Mouse (Mus musculus) midbrain, embryonic 15.5 days (tissue): ENCODE measurements at regions not wholly inside any gene's neighbourhood (a gene's known extent, or its start where the extent isn't known, plus 50 kb on each side); places are given as distances from the start of the nearest gene placed in this dataset.

ENCODE experiments used
- ATAC-seq: fragments of 200-750 bp; cut with Nextera tagmentation; replicated peaks from 2 replicates; pipeline ENCODE4 v1.8.0; 2017; ENCODE audit warnings: moderate TSS enrichment
- H3K27ac ChIP-seq: fragments of 300-500 bp; sonication (generic); 2 replicates; pipeline ENCODE4 v1.5.1; 2015; ENCODE audit warnings: mild to moderate bottlenecking, inconsistent platforms
- H3K27me3 ChIP-seq: fragments of 300-500 bp; sonication (generic); replicated peaks from 2 replicates; pipeline ENCODE4 v1.6.1; 2015; ENCODE audit warnings: inconsistent platforms
- H3K36me3 ChIP-seq: fragments of 300-500 bp; sonication (generic); replicated peaks from 2 replicates; pipeline ENCODE4 v1.6.1; 2015; ENCODE audit warnings: inconsistent platforms
- H3K4me1 ChIP-seq: fragments of 300-500 bp; sonication (generic); 2 replicates; pipeline ENCODE4 v1.6.1; 2015; ENCODE audit warnings: inconsistent platforms
- H3K4me2 ChIP-seq: fragments of 300-500 bp; sonication (generic); 2 replicates; pipeline ENCODE4 v1.6.1; 2015; ENCODE audit warnings: inconsistent platforms, mild to moderate bottlenecking, moderate library complexity
- H3K4me3 ChIP-seq: fragments of 300-500 bp; sonication (generic); 2 replicates; pipeline ENCODE4 v1.5.1; 2015; ENCODE audit warnings: mild to moderate bottlenecking, inconsistent platforms
- H3K9ac ChIP-seq: fragments of 300-500 bp; sonication (generic); 2 replicates; pipeline ENCODE4 v1.6.1; 2015; ENCODE audit warnings: mild to moderate bottlenecking, inconsistent platforms
- H3K9me3 ChIP-seq: fragments of 300-500 bp; sonication (generic); 2 replicates; pipeline ENCODE4 v1.6.1; 2016; ENCODE audit warnings: inconsistent platforms
- WGBS: fragments of 180-500 bp; shearing (Covaris S2); methylation state at CpG from one replicate; pipeline ENCODE4 v1.1.7; 2015; ENCODE audit warnings: mixed read lengths; 5-methylcytosine and 5-hydroxymethylcytosine counted together

DNA sequence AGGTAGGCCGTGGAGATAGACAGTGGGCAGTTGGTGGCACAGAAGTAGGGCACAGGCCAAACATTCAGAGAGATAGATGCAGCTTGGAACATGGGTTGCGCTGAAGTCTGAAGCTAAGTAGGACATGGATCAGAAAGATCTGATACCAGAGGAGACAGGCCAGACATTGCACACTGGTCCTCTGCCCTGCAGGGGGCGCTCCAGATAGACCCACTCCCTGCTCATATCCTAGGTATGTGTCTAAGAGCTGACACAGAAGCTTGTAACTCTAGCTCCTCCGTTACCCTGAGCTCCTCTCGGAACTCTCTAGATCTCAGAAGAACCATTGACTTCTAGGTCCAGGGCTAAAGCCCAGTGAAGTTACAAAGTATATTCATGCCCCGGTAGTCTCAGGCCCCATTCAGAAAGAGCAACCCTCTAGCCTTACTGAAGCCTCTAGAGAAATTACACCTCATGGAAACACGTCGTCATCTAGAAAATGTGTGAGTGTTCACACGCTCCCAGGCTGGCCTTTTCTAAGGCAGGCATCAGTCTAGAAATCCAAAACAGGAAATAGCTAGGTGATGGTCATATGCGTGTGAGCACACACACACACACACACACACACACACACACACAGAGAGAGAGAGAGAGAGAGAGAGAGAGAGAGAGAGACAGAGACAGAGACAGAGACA, 87.8 kb upstream of the Tank start:
- H3K9me3 ChIP-seq: no peaks in the 10 kb centered on the region
- H3K9ac ChIP-seq: no peak overlapping the region
- ATAC-seq: no peak
- H3K4me2 ChIP-seq: no peak overlapping the region
- no peaks in the 10 kb centered on the region for H3K27me3 ChIP-seq
- no peak overlapping the region for H3K27ac ChIP-seq
- no peak overlapping the region for H3K4me3 ChIP-seq
- WGBS: 90% methylated on average over 10 of the region's 10 CpGs
- no peaks in the 10 kb centered on the region for H3K4me1 ChIP-seq
- H3K36me3 ChIP-seq: no peaks in the 10 kb centered on the region

DNA sequence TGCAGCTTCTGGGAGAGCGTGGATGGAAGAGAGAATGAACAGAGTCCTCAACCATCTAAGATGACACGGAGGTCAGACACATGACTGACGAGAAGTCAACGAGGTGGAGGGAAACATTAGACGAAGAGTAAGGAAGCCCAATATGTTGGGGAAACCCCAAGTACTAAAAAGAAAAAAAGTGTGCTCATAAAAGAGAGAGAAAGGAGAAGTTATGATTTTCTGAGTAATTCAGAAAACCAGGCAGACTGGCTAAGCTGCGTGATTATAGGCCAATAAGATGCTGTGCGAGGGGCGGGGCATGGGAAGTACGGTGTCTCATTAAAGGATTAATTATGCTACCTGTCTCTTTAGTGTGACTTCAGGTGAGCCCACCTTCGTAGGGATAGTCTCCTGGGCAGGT, 88.6 kb upstream of the Tank start:
- H3K27me3 ChIP-seq: no peaks in the 10 kb centered on the region
- no peaks in the 10 kb centered on the region for H3K36me3 ChIP-seq
- no peaks in the 10 kb centered on the region for H3K9me3 ChIP-seq
- no peak overlapping the region for H3K4me2 ChIP-seq
- 93% methylated on average over 10 of the region's 10 CpGs for WGBS
- no peak for ATAC-seq
- no peak overlapping the region for H3K4me3 ChIP-seq
- H3K4me1 ChIP-seq: no peaks in the 10 kb centered on the region
- no peak overlapping the region for H3K9ac ChIP-seq
- no peak overlapping the region for H3K27ac ChIP-seq

DNA sequence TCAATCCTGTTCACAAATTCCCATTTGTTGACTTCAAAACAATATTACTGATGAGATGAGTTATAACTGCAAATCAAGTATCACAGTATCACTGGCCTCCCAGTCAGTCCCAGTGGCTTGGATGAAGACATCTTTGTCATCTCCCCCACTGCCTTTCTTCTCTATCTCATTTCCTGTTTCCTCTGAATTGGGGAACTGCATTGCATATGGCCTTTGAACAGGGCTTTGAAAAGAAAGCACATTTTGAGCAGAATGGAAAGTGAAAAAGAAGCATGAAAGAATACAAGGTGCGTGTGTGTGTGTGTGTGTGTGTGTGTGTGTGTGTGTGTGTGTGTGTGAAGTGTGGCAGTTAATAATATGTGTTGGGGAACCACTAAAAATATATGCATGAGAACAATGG, 94.6 kb upstream of the Tank start:
- Histone ChIP-seq H3K27me3 (no peaks in the 10 kb centered on the region), H3K4me1 (no peaks in the 10 kb centered on the region), H3K36me3 (no peaks in the 10 kb centered on the region), H3K4me2 (no peak overlapping the region), H3K9me3 (no peaks in the 10 kb centered on the region), H3K4me3 (no peak overlapping the region), H3K9ac (no peak overlapping the region), H3K27ac (no peak overlapping the region)
- 41% methylated on average over 1 of the region's 1 CpGs for WGBS
- ATAC-seq: no peak

DNA sequence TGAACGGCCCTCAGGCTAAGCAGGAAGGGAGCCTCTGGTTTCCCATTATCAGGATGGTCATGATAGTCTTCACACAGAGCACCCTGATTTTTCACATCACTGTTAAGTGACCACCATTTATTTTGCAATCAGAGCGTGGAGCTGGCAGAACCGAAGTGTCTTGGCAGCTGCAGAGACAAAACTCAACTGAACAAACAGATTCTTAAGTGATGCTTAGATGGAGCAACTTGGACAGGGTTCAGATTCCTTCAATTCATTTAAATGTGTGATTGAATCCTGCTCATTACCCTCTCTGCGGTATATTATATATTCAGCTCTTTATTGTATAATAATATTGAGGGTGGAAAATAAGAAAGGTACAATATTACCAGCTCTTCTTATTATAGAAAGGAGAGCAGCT, 101.7 kb upstream of the Tank start:
- WGBS: 92% methylated on average over 4 of the region's 4 CpGs
- H3K9me3 ChIP-seq: no peaks in the 10 kb centered on the region
- H3K9ac ChIP-seq: no peak overlapping the region
- H3K27ac ChIP-seq: no peak overlapping the region
- H3K4me2 ChIP-seq: no peak overlapping the region
- ATAC-seq: no peak
- H3K36me3 ChIP-seq: no peaks in the 10 kb centered on the region
- H3K4me1 ChIP-seq: no peaks in the 10 kb centered on the region
- no peaks in the 10 kb centered on the region for H3K27me3 ChIP-seq
- H3K4me3 ChIP-seq: no peak overlapping the region

DNA sequence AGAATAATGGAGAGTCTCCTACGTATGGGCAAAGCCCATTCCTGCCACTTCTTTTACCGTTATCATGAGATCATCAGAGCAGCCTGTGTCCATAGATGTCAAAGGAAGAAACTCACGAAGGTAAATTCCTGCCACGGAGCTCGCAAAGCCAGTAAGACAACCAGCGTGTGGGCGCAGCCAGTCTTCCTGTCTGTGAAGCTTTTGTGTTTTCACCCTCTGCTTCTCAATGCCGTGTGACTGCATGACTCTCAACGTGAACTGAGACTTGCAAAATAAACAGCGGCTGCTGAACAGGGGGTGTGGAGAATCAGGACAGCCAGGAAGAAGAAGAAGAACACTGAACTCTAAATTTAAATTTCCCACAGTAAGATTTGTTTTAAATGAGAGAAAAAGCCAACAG, 103.8 kb upstream of the Tank start:
- no peaks in the 10 kb centered on the region for H3K4me1 ChIP-seq
- ATAC-seq: no peak
- H3K4me3 ChIP-seq: no peak overlapping the region
- 62% methylated on average over 10 of the region's 10 CpGs for WGBS
- no peak overlapping the region for H3K27ac ChIP-seq
- no peak overlapping the region for H3K9ac ChIP-seq
- H3K4me2 ChIP-seq: no peak overlapping the region
- H3K27me3 ChIP-seq: no peaks in the 10 kb centered on the region
- no peaks in the 10 kb centered on the region for H3K36me3 ChIP-seq
- H3K9me3 ChIP-seq: no peaks in the 10 kb centered on the region

DNA sequence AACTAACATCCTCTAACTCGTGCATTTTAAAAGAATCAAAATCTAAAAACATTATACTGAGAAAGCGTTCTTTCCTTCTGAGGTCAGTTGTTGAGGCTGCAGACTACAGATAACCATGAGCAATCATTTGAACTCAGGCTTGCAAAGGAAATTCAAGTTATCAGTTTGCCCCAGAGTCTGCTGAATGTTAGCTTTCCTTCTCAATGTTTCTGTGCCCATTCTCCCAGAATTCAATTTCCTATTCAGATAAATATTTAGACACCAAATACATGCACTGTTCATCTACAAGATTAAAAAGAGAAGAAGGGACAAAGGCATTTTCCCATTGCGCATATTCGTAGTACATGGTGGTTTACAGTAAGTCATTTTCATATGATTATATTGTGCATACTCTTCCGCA, 107.9 kb upstream of the Tank start:
- WGBS: 90% methylated on average over 5 of the region's 5 CpGs
- H3K27ac ChIP-seq: no peak overlapping the region
- no peak for ATAC-seq
- no peak overlapping the region for H3K4me3 ChIP-seq
- no peaks in the 10 kb centered on the region for H3K27me3 ChIP-seq
- H3K36me3 ChIP-seq: no peaks in the 10 kb centered on the region
- H3K9ac ChIP-seq: no peak overlapping the region
- H3K9me3 ChIP-seq: no peaks in the 10 kb centered on the region
- H3K4me1 ChIP-seq: no peaks in the 10 kb centered on the region
- no peak overlapping the region for H3K4me2 ChIP-seq

DNA sequence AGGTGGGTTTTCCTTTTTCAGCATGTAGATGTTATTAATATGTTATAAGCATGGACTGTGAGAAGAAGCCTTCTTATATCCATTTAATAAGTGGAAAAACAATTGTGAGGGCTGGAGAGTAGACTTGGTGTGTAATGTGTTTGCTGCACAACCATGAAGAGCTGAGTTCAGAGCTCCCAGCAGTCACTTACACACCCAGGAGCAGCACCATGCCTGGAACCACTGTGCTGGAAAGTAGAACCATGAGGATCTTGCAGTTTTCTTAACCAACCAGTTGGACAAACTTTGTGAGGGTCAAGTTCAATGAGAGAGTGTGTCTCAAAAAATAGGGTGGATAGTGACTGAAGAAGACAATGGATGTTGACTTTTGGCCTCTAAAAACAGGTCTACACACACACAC, 108.3 kb upstream of the Tank start:
- H3K4me2 ChIP-seq: no peak overlapping the region
- no peak overlapping the region for H3K9ac ChIP-seq
- no peaks in the 10 kb centered on the region for H3K36me3 ChIP-seq
- H3K4me1 ChIP-seq: no peaks in the 10 kb centered on the region
- no peak for ATAC-seq
- H3K9me3 ChIP-seq: no peaks in the 10 kb centered on the region
- no peak overlapping the region for H3K4me3 ChIP-seq
- no peaks in the 10 kb centered on the region for H3K27me3 ChIP-seq
- H3K27ac ChIP-seq: no peak overlapping the region

DNA sequence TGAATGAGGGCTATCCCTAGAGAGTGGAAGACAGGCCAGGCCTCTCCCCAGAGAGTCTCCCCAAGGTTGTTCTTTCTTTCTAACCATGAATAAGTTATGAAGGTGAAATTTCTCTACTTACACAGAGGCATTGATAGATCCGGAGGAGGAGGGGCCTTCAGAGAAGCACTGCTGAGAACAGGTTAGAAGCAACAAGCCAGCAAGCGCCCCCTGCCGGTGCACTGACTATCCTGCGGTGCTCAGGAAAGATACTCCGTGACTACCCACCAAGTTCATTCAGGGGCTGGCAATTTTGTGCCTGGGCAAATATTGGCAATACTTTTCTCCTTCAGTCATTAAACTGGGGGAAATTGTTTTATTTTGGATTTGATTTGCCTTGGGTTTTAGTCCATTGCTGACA, 122.5 kb upstream of the Tank start:
- H3K27me3 ChIP-seq: no peaks in the 10 kb centered on the region
- peaks cover 4% of the 10 kb centered on the region; the same call in 1 of the 2 replicates for H3K4me1 ChIP-seq
- no peak overlapping the region for H3K4me2 ChIP-seq
- no peak overlapping the region for H3K9ac ChIP-seq
- no peaks in the 10 kb centered on the region for H3K9me3 ChIP-seq
- no peak overlapping the region for H3K27ac ChIP-seq
- no peak for ATAC-seq
- H3K4me3 ChIP-seq: no peak overlapping the region
- H3K36me3 ChIP-seq: no peaks in the 10 kb centered on the region
- WGBS: 27% methylated on average over 5 of the region's 5 CpGs

DNA sequence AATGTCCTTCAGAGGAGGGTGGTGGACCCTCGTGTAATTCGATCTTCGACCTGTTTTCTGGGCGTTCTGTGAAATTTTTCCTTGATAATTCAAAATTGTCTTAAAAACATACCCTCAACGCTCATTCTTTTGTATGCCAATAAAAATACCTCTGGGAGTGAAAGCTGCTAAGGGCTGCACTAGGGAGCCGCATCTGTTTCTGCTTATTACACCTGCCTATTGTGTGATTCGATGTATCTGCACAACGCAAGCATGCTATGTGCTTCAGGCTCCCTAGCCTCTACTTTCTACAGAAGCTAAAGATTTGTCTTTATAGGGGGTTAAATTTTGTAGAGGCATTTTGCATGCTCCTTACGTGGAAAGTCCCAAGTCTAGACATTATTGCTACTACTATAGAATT, 123.7 kb upstream of the Tank start:
- H3K27ac ChIP-seq: no peak overlapping the region
- no peaks in the 10 kb centered on the region for H3K36me3 ChIP-seq
- peak overlapping the region; percentile 52 for H3K4me2 ChIP-seq
- no peaks in the 10 kb centered on the region for H3K27me3 ChIP-seq
- no peak overlapping the region for H3K9ac ChIP-seq
- 29% methylated on average over 9 of the region's 9 CpGs for WGBS
- no peaks in the 10 kb centered on the region for H3K9me3 ChIP-seq
- H3K4me1 ChIP-seq: peaks cover 4% of the 10 kb centered on the region; the same call in 1 of the 2 replicates
- ATAC-seq: peak; percentile 64
- no peak overlapping the region for H3K4me3 ChIP-seq

DNA sequence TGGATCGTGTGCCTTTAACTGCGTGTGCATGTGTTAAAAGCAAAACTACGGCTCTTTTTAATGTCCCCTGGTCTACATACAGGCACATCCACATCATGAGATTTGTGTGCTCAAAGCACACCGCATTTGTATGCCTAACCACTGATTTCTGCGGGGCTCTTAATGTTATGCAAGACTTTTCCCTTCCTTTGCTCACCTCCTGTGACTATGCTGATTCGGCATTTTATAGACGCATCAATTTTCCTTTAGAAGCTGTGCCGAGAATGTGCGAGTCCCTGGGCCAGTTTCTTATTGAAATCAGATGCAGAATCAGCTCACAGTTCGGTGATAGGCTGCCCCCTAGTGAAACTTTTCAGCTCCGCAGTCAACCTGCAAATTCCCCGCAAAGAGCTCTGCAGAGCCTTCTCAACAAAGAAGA, 124.1 kb upstream of the Tank start:
- Histone ChIP-seq H3K4me1 (peaks cover 4% of the 10 kb centered on the region; the same call in 1 of the 2 replicates), H3K27me3 (no peaks in the 10 kb centered on the region), H3K27ac (peak overlapping the region; percentile 49; the same call in 1 of the 2 replicates), H3K4me3 (peak overlapping the region; percentile 31), H3K4me2 (peak overlapping the region; percentile 52), H3K9me3 (no peaks in the 10 kb centered on the region), H3K36me3 (no peaks in the 10 kb centered on the region), H3K9ac (peak overlapping the region; percentile 24; the same call in 1 of the 2 replicates)
- 4% methylated on average over 12 of the region's 12 CpGs for WGBS
- ATAC-seq: peak; percentile 91

DNA sequence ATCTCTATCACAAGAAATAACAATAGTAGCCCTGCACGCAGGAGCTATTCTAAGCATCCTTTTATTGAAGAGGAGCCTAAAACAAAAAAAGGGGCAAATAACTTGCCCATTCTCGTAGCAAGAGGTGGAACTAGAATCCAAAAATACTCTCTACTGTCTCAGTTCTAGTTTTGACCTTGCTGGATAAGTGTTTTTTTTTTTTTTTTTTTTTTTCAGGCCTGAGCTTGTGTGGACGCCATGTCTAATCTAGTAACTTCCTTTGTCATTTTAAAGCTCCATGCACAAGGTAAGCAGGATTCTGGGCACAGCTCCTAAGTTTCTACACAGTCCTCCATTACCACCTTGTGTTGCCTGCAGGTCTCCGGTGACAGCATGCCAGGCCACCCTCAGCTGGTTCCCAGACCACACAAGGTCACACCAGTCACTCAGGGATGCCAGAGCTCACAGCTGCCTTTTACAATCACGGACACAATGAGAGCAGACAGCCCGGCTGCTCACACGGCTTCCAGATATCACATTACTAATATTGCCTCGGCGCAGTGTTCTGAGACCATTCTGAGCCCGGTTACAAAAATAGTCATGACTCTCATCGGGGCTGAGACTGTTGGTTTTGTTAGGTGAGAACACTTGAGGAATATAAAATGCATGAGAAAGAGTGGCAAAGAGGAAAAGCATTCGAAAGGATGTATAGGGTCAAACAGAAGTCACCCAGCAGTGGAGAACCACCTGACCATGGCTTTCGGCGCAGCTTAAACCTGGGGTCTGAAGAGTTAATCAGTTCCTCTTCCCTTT, 124.7 kb upstream of the Tank start:
- Histone ChIP-seq H3K4me3 (peak overlapping the region; percentile 31), H3K27ac (peak overlapping the region; percentile 49; the same call in 1 of the 2 replicates), H3K27me3 (no peaks in the 10 kb centered on the region), H3K36me3 (no peaks in the 10 kb centered on the region), H3K4me2 (peak overlapping the region; percentile 52), H3K4me1 (peaks cover 4% of the 10 kb centered on the region; the same call in 1 of the 2 replicates), H3K9me3 (no peaks in the 10 kb centered on the region), H3K9ac (no peak overlapping the region)
- peak; percentile 35 for ATAC-seq
- WGBS: 52% methylated on average over 14 of the region's 14 CpGs

DNA sequence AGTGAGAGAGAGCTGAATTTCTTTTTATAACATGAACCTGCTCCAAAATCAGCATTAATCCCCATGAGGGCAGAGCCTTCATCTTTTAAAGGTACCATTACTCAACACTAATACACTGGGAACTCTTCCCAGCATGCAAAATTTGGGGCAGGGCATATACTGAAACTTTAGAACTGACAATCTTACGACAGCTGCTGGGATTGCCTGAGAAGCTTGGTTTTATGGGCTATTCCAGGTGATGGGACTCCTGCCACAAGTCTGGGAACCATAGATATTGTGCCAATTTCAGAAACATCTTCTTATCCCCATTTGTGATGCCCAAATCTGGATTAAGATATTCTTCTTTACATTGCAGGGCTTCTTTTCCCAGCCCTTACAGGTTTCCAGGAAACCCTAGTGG, 125.8 kb upstream of the Tank start:
- H3K27me3 ChIP-seq: no peaks in the 10 kb centered on the region
- ATAC-seq: no peak
- H3K4me2 ChIP-seq: no peak overlapping the region
- peaks cover 4% of the 10 kb centered on the region; the same call in 1 of the 2 replicates for H3K4me1 ChIP-seq
- H3K4me3 ChIP-seq: no peak overlapping the region
- no peaks in the 10 kb centered on the region for H3K9me3 ChIP-seq
- 82% methylated on average over 1 of the region's 1 CpGs for WGBS
- no peaks in the 10 kb centered on the region for H3K36me3 ChIP-seq
- H3K9ac ChIP-seq: no peak overlapping the region
- no peak overlapping the region for H3K27ac ChIP-seq

DNA sequence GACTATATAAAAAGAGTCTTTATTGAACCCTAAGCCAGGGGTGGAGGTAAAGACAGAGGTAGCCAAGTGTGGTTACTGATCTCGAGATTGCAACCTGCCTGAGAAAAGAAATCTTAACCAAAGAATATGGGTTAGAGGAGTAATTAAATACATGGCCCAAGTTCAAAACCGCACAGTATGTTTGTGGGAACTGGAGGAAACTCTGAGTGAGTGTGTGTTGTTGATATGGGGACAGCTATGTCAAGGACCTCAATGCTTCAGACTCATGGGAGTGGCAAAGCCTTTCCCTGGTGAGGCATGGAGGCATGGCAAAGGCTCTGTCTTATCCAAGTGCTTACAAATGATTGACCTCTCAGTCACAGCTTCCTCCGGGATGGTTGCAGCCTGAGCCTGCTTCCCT, 127.7 kb upstream of the Tank start:
- Histone ChIP-seq H3K36me3 (no peaks in the 10 kb centered on the region), H3K9me3 (no peaks in the 10 kb centered on the region), H3K9ac (no peak overlapping the region), H3K4me1 (peaks cover 4% of the 10 kb centered on the region; the same call in 1 of the 2 replicates), H3K27ac (no peak overlapping the region), H3K27me3 (no peaks in the 10 kb centered on the region), H3K4me2 (no peak overlapping the region), H3K4me3 (no peak overlapping the region)
- 86% methylated on average over 3 of the region's 3 CpGs for WGBS
- ATAC-seq: no peak
